Mouse (Mus musculus) heart, embryonic 13.5 days (tissue): ENCODE data around the gene Gm13083. TPM values are rescaled to one million over a fixed set of nuclear protein-coding genes. Genes with fewer than 3 reads are reported as not detected.
"Not testable (repeated sequence)": the region's sequence is repeated elsewhere in the genome, so short reads cannot be mapped to it uniquely, and the experiment has no call there.

Source experiments
- ATAC-seq: fragments of 200-750 bp; cut with Nextera tagmentation; 2 replicates; pipeline ENCODE4 v1.8.0; 2017; ENCODE audit warnings: moderate TSS enrichment; ENCODE audit not compliant: insufficient number of reproducible peaks, low FRiP score, low TSS enrichment; ENCODE audit errors: extremely low read depth
- H3K27ac ChIP-seq: fragments of 300-500 bp; sonication (generic); replicated peaks from 2 replicates; pipeline ENCODE4 v1.5.1; 2015; ENCODE audit warnings: moderate library complexity, mild to moderate bottlenecking, inconsistent platforms
- H3K27me3 ChIP-seq: fragments of 300-500 bp; sonication (generic); replicated peaks from 2 replicates; pipeline ENCODE4 v1.6.1; 2015; ENCODE audit warnings: mild to moderate bottlenecking, inconsistent platforms
- H3K36me3 ChIP-seq: fragments of 300-500 bp; sonication (generic); 2 replicates; pipeline ENCODE4 v1.6.1; 2015; ENCODE audit warnings: mild to moderate bottlenecking, inconsistent platforms
- H3K4me1 ChIP-seq: fragments of 300-500 bp; sonication (generic); 2 replicates; pipeline ENCODE4 v1.6.1; 2015; ENCODE audit warnings: inconsistent platforms
- H3K4me2 ChIP-seq: fragments of 300-500 bp; sonication (generic); 2 replicates; pipeline ENCODE4 v1.6.1; 2015; ENCODE audit warnings: inconsistent platforms, mild to moderate bottlenecking, moderate library complexity
- H3K4me3 ChIP-seq: fragments of 300-500 bp; sonication (generic); 2 replicates; pipeline ENCODE4 v1.5.1; 2015; ENCODE audit warnings: moderate library complexity, mild to moderate bottlenecking, inconsistent platforms
- H3K9ac ChIP-seq: fragments of 300-500 bp; sonication (generic); 2 replicates; pipeline ENCODE4 v1.6.1; 2015; ENCODE audit warnings: inconsistent platforms, mild to moderate bottlenecking, moderate library complexity
- H3K9me3 ChIP-seq: fragments of 300-500 bp; sonication (generic); 2 replicates; pipeline ENCODE4 v1.6.1; 2016; ENCODE audit warnings: inconsistent platforms
- WGBS: fragments of 180-500 bp; shearing (Covaris S2); methylation state at CpG from one replicate; pipeline ENCODE4 v1.1.7; 2015; ENCODE audit warnings: mixed read lengths; 5-methylcytosine and 5-hydroxymethylcytosine counted together
- polyA plus RNA-seq: library from polyadenylated mRNA; unstranded; fragments of >200 nt; fragmentation: Nextera tagmentation; extraction: Ambion mirVana; gene quantifications from 2 replicates; pipeline ENCODE4 v1.2.1, GENCODE M21; 2015

Gene Gm13083
- not detected in 2 replicates for polyA plus RNA-seq

DNA sequence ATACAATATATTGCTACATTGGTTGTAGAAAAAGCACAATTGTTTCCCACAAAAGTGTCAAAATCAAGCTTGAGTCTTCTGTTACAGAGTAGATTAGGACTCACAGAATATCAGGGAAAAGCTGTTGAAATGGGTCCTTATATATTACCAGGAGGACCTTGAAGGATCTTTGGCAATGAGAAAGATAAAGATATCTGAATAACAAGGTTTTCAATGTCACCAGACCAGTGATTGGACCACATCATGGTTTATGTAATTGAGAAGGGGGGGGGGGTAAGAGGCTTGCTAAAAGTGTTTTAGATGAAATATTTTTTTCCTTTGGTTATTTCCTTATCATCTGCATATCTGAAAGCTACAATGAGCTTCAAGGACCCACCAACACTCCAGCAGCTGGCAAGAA lies at the start of gene Gm13083:
Gm13083 (plus strand) TSS at position 301 of the 400 bp plus-strand sequence.
- H3K9me3 ChIP-seq: peaks cover 18% of the 10 kb centered on the region
- H3K4me3 ChIP-seq, H3K27me3 ChIP-seq, H3K4me1 ChIP-seq, ATAC-seq, H3K4me2 ChIP-seq, H3K9ac ChIP-seq, H3K27ac ChIP-seq, H3K36me3 ChIP-seq: not testable (repeated sequence)

DNA sequence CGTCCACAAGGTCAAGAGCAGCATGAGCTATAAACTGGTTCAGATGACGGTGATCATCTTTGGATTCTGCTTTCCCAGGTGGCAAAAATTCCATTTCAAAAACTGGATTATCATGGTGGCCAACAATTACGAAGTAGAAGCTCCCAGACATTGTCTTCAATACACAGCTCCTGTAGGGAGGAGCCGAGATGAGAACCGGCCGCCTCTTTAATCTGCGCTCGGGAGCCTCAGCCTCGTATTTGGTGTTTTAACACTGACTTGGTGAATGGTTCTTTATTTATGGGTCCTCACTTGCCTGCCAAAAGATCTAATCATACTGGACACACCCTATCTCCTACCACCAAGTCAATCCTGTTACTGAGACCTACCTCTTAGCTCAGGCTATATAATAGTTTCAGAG lies 2.9 kb upstream of the Gm13083 start:
- not testable (repeated sequence) for H3K9ac ChIP-seq, ATAC-seq, H3K4me2 ChIP-seq, H3K4me1 ChIP-seq, H3K27me3 ChIP-seq, H3K36me3 ChIP-seq, H3K4me3 ChIP-seq, H3K27ac ChIP-seq, H3K9me3 ChIP-seq
- 74% methylated on average over 9 of the region's 9 CpGs for WGBS

DNA sequence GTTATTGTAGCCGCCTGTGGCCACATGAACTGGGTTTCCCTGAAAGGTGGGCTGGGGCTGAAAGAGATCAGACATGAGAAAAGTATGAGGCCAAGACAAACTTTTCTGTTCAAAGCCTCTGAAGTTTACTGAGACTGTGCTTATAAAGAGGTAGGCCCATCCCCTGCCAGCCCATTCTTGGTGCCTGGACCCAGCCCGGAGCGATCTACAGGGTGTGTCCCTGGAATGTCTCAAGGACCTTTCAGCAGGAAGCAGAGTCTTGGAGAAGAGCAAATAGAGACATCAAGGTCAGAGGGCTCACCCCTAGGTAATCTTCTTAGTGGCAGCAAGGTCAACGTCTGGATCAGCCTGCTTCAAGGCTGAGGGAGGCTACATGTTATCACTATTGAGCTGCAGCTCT lies 3.3 kb downstream of the Gm13083 start:
- H3K36me3 ChIP-seq, ATAC-seq, H3K4me3 ChIP-seq, H3K9ac ChIP-seq, H3K27me3 ChIP-seq, H3K4me1 ChIP-seq, H3K4me2 ChIP-seq, H3K27ac ChIP-seq: not testable (repeated sequence)
- 66% methylated on average over 4 of the region's 4 CpGs for WGBS
- peaks cover 25% of the 10 kb centered on the region for H3K9me3 ChIP-seq

DNA sequence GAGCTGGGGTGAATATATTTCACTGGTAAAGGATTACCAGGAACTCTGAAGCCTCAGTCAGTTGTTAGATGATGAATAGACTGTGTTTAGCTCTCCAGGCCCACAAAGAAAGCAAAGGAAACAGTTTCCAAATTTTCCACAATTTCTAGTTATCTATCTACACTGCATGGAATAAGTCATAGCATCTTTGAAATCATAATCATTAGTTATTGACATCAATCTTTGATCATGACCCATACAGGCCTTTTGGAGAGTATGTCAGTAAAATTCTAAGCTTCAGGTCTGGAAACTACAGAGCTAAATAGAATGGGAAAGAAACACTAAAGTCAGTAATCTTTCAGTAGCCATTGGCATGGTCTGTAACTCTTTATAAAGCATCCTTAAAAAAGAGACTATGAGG lies 42.3 kb downstream of the Gm13083 start, which contains the start of gene Gm13088:
Gm13088 (minus strand) TSS at position 101 of the 400 bp plus-strand sequence.
- not testable (repeated sequence) for ATAC-seq, H3K4me1 ChIP-seq

More for the DNA sequence above, 42.3 kb downstream of the Gm13083 start, which contains the start of gene Gm13088:
- H3K4me2 ChIP-seq, H3K27ac ChIP-seq, H3K4me3 ChIP-seq, H3K36me3 ChIP-seq, H3K27me3 ChIP-seq, H3K9ac ChIP-seq: not testable (repeated sequence)
- H3K9me3 ChIP-seq: peaks cover 13% of the 10 kb centered on the region; the same call in 1 of the 2 replicates

Other genes starting within 250 kb of the Gm13083 start
- not detected in 2 replicates for gene Pramel1, start 220.6 kb upstream of the Gm13083 start, polyA plus RNA-seq
- gene Pramef8, start 202.6 kb upstream of the Gm13083 start, polyA plus RNA-seq: 11.0 and 13.2 TPM in 2 replicates
- gene Oog4, start 164.7 kb upstream of the Gm13083 start, polyA plus RNA-seq: not detected in 2 replicates
- not detected in 2 replicates for gene Gm13043, start 103.7 kb upstream of the Gm13083 start, polyA plus RNA-seq
- not detected in 2 replicates for gene Gm13040, start 79.0 kb upstream of the Gm13083 start, polyA plus RNA-seq
- not detected in 2 replicates for gene BC080695, start 63.3 kb upstream of the Gm13083 start, polyA plus RNA-seq
- gene Gm13057, start 63.3 kb upstream of the Gm13083 start, polyA plus RNA-seq: not detected in 2 replicates
- not detected in 2 replicates for gene Gm13088, start 42.2 kb downstream of the Gm13083 start, polyA plus RNA-seq
- gene Gm13089, start 87.7 kb downstream of the Gm13083 start, polyA plus RNA-seq: not detected in 2 replicates
- not detected in 2 replicates for gene Gm13078, start 104.5 kb downstream of the Gm13083 start, polyA plus RNA-seq
- not detected in 2 replicates for gene Gm13023, start 174.3 kb downstream of the Gm13083 start, polyA plus RNA-seq
- gene Gm13084, start 201.1 kb downstream of the Gm13083 start, polyA plus RNA-seq: not detected in 2 replicates
- not detected in 2 replicates for gene Gm13103, start 231.5 kb downstream of the Gm13083 start, polyA plus RNA-seq